Mouse (Mus musculus) B cell, adult 2 months (primary cell): ENCODE results near the gene Scn11a.

Experiments
- DNase-seq, 2 experiments: peaks; one replicate each; pipeline ENCODE4 v3.0.0; 2022

Scn11a gene

GRCm38 (mm10) chr9:119825297-119825696, at the start of gene Scn11a:
Gene Scn11a (minus strand): TSS chr9:119825456.
- DNase-seq, result no peak

DNA sequence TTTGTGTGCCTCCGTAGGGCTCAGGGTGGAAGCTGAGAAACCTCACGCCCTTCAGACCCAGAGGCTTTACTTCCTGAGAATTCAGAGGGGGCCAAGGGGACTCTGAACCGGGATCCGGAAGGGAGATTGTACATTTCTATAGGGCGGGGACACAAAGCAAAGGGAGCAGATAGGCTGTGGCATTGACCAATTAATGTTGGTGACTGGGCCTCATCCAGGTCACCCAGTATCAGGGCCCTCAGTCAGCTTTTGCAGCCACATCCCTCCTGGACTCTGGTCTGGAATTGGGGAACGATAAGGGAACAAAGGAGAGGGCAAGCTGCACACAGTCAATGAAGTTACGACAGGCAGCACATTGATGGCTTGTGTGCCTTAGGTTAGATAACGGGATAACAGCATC, 28.9 kb upstream of the Scn11a start:
- no peak for DNase-seq

DNA sequence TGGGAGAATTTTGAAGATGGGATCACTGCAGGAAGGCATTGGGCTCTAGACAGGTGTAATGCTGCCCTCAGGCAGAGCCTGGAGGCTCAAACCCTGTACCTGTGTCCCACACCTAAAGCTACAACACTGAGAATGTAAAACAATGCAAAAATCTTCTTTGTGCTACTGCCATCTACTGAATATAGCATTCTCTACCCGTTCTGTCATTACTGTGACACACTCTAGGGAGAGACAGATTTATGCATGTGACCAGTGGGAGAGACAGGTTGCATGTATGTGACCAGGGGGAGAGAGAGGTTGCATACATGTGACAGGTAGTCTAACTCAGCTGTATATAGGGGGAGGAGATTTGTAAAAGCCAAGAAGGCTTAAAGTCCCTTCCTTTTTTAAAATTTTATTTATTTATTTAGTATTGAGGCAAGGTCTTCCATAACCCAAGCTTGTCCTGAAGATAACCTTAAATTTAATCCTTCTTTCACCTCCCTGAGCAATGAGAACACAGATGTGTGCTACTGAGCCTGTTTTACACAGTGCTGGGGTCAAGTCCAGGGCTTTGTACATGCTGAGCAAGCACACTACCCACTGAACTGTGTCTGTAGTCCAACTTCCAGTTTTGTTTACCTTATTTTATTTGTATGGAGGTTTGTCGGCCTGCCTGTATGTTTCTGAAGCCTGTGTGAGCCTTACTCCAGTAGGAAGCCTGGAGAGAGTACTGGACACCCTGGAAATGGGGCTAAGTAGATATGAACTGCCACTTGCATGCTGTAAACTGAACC, 28.0 kb upstream of the Scn11a start:
- no peak for DNase-seq

DNA sequence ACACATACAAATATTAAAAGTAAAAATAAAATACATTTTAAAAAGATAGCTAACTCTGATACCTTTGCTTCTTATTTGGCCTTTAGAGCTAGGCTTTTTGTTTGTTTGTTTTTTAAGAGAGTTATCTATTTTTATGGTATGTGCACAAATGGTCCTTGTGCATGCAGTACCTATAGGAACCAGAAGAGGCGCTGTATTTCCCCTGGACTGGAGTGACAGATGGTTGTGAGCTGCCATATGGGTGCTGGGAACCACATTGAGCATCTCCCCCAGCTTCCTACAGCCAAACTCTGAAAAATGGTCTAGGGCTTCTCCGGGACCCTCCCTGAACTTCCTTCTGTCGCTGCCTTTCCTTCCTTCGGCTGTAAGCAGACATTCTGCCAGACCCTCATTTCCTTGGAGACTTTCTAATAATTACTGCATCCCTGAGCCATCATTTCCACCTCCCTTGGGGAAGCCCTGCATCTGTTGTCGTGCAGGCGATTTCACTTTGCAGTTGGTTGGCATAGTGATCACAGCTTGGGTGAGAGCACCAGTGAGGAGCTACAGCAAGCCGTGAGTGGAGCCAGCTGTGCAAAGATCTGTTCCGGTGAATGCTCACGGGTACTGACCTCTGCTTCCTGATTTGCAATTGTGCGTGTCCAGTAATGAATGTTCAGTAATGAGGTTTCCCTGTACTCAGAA, 27.2 kb upstream of the Scn11a start:
- DNase-seq, result peak; percentile 23 to 28

GRCm38 (mm10) chr9:119849214-119849613, 24.0 kb upstream of the Scn11a start:
- no peak for DNase-seq

- no peak for DNase-seq
These were observed 23.4 kb upstream of the Scn11a start for GRCm38 (mm10) chr9:119848671-119849070.

DNA sequence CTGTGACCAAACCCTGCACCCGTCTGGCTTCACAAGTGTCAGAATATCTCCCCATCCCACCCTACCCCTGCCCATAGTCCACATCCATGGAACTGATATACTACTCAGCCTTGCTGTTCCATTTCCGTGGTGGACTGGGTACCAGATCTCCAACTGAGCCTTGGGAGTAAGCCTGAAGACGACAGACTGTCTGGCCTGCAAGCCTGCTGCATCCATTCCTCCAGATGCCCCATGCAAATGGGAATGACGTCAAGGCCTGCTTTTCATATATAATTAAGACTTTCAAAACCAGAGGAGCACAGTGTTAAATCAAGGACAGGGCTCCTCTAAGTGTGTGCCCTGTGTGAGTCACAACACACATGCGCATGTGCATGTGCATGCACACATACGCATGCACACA, 21.9 kb upstream of the Scn11a start:
- DNase-seq, result no peak

DNA sequence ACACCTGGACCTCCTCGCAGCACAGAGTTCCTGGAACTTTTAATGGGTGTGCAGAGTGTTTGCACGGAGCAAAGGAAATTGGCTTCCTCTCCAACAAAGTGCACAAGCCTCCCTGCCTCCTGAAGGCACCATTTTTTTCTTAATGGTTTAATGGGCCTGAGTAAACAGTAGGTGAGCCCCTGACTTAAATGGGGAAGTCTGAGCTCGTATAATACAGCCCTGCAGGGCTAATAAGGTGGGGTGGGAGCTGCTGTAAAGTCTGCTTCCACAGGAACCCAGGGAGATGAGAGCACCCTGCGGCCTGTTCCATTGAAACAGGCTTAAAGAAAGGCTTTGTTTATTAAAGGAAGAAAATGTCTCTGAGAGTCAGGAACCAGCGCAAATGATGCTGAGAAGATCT, 19.5 kb upstream of the Scn11a start:
- DNase-seq, result no peak

GRCm38 (mm10) chr9:119843549-119843948, 18.3 kb upstream of the Scn11a start:
- no peak for DNase-seq

DNA sequence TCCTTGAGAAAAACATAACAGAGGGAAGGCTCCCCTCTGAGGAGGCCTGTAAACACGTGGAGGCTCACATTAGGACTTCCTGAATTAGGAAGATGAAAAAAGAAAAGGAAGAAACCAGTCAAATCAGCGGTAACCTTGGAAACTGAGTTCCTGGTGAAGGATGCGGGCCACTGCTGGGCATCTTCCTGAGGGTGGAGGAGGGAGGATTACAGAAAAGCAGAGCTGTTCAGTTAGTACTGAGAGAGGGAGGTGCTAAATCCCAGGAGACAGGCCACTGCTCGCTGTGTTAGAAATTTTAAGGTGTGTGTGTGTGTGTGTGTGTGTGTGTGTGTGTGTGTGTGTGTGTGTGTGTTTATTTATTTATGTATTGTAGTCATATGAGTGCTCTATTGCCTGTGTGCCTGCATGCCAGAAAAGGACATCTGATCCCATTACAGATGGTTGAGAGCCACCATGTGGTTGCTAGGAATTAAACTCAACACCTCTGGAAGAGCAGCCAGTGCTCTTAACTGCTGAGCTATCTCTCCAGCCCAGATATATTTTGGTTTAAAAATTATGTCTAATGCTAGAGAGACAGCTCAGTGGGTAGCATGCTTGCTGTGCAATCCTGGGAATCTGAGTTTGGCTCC, 17.4 kb upstream of the Scn11a start:
- no peak for DNase-seq

DNA sequence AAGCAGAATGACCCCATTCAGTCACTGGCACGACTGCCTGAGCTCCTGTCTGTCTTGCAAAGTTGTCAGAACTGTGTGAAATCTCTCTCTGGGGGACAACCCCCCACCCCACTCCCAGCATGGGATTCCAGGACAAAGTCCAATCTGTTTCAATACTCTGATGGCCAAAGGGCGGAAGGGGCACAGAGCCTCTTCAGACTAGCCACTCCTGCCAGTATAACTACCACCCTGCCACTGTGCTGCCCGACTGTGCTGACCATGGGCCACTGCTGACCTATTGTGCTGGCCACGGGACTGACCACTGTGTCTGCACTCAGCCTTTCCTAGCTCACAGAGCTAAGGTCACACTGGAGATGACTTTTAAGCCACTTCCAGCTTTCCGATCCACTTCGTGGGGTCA, 16.8 kb upstream of the Scn11a start:
- no peak for DNase-seq

DNA sequence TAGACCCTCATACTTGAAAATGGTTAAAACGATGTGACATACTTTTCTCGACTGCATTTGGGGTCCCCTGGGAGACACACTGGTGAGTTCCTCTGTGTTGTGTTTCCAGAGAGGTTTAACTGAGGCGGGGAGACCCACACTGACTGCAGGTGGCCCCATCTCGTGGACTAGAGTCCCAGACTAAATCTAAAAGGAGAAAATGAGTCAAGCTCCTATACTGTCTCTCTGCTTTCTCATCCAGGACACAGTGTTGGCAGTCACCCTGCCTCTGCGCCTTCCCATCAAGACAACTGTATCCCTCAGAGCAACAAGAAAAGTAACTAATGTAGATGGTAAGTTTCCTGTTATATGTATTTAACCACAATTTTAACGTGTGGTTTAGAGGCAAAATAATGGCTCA, 15.9 kb upstream of the Scn11a start:
- DNase-seq, result peak in 1 of 2 experiments; percentile 10

GRCm38 (mm10) chr9:119835581-119836125, 10.4 kb upstream of the Scn11a start:
- no peak for DNase-seq

- no peak for DNase-seq
These were observed 5.7 kb upstream of the Scn11a start for GRCm38 (mm10) chr9:119831001-119831400.

- DNase-seq, result no peak
These were observed 1.5 kb downstream of the Scn11a start for GRCm38 (mm10) chr9:119823722-119824121.

- no peak for DNase-seq
These were observed 11.6 kb downstream of the Scn11a start for GRCm38 (mm10) chr9:119813631-119814030.

DNA sequence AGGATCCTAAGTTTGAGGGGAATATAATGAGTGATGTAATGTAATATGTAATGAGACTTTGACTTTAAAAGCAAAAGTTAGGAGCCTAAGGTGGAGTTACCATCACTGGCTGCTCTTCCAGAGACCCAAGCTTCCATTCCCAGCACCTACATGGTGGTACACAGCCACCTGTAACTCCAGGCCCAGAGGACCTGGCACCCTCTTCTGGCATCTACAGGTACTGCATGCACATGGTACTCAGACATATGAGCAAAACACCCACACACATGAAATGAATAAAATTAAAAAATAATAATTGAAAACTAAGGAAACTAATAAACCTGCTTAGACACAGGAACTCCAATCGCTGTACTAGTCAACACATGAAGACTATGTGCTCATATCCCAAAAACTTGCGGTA, 18.8 kb downstream of the Scn11a start:
- DNase-seq, result peak; percentile 31 to 34

GRCm38 (mm10) chr9:119804501-119804847, 20.8 kb downstream of the Scn11a start:
- no peak for DNase-seq

GRCm38 (mm10) chr9:119803845-119804500, 21.3 kb downstream of the Scn11a start:
- no peak for DNase-seq

- DNase-seq, result no peak
These were observed 22.0 kb downstream of the Scn11a start for GRCm38 (mm10) chr9:119803169-119803827.

DNA sequence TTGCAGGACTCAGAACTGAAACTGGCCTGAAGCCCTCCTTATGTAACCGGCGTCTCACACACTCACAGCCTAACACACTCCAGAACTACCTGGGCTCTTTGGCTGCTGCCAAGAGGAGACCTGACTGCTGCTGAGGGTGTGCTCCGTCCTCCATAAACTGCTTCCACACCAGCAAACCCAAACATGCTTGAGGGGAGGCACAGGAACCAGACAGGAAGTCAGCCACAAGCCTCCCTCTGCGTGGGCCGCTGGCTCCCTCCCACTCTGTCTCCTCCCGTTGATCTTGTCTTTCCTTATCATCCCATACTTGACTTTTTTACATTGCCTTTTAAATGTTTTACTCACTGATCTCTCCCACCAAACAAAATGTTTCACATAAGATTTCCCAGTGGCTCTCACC, 23.8 kb downstream of the Scn11a start:
- no peak for DNase-seq

DNA sequence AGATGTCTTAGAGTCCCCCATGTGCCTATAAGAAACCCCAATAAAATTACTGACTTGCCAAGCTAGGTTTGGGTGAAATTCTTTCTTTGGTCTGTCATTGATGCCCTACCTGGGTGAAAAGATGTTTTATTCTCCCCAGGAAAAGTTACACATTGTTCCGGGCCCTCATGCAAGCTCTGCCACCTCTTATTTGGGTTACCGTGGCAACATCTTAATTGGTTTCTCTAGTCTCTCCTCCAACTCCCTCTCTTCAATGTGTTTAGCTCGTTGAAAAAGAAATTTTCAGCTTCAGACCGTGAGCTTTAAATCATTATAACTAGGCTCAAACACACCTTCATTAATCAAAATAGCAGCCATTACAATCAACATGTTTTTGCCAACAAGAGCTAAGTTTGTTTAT, 28.5 kb downstream of the Scn11a start:
- no peak for DNase-seq
